Mouse (Mus musculus) liver, embryonic 14.5 days (tissue): ENCODE data around the gene Trp63.

Experiments
- CTCF ChIP-seq: IDR thresholded peaks from 2 replicates; pipeline ENCODE4 v1.5.1; 2016; ENCODE audit warnings: antibody characterized with exemption, low read depth, control low read depth
- EP300 ChIP-seq: IDR thresholded peaks from 2 replicates; pipeline ENCODE4 v1.6.1; 2016; ENCODE audit warnings: antibody characterized with exemption, low read depth

DNA sequence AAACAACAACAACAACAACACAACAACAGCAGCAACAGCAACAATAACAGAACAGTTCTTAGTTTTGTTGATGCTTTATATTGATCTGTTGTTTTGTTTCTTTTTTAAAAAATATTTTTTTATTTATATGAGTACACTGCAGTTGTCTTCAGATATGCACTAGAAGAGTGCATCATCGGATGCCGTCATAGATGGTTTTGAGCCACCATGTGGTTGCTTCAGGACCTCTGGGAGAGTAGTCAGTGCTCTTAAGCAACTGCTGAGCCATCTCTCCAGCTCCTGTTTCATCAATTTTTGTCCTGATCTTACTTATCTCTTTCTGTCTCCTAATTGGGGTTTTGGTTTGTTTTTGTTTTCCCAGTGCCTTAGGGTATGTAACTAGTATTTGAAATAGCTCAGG is 17.7 kb downstream of the Trp63 start:
- TF ChIP-seq EP300, result no peak
- no peak for TF ChIP-seq CTCF
